Mouse (Mus musculus): Measurements from ENCODE around the gene Pik3c2a. TPM values are rescaled to one million over a fixed set of nuclear protein-coding genes. Genes with fewer than 3 reads are reported as not detected.

Pik3c2a gene
- total RNA-seq, 1 experiment: 36.4 TPM

GRCm38 (mm10) chr7:116301661-116302311 lies 141.5 kb downstream of the Pik3c2a start:
- peak overlapping the region; percentile 25; the same call in 1 of the 2 replicates for H3K9ac ChIP-seq (ENCODE audit: insufficient read depth, low read depth, low read length, poor library complexity, severe bottlenecking)
- H3K27ac ChIP-seq (ENCODE audit: insufficient read depth, low read depth, low read length, poor library complexity, severe bottlenecking): peak overlapping the region; percentile 68; the same call in 1 of the 2 replicates
- in situ Hi-C loops (cut with MboI; ENCODE audit: low sequenced_read_pairs in 2 of 2, unreplicated experiment in 2 of 2): no loop called here
- no peaks in the 10 kb centered on the region for H3K9me3 ChIP-seq (ENCODE audit: control insufficient read depth, insufficient read depth, low read depth, low read length)
- H3K4me1 ChIP-seq (ENCODE audit: control insufficient read depth in 2 of 2, insufficient read depth in 2 of 2, low read length in 2 of 2, poor library complexity in 1 of 2): peaks cover 12 to 37% of the 10 kb centered on the region in 2 experiments; a peak in 3 of 4 replicates
- no peaks in the 10 kb centered on the region; the same call in 1 of the 2 replicates for H3K36me3 ChIP-seq (ENCODE audit: control insufficient read depth, insufficient read depth, low read length, poor library complexity, severe bottlenecking)
- no peak overlapping the region for H3K4me3 ChIP-seq (ENCODE audit: insufficient read depth in 1 of 2, low read depth in 1 of 2, low read length in 2 of 2, poor library complexity in 1 of 2, severe bottlenecking in 1 of 2)
- no peak for DNase-seq (ENCODE audit: low read depth, low spot score)
- TF ChIP-seq ZC3H11A (IDR thresholded peaks at IDR 0.05; ENCODE audit: borderline replicate concordance, low read depth, low read length) (no peak), CHD2 (IDR thresholded peaks at IDR 0.05; ENCODE audit: low read depth, low read length) (no peak), ZNF384 (IDR thresholded peaks at IDR 0.05; ENCODE audit: low read depth, low read length) (no peak), HCFC1 (IDR thresholded peaks at IDR 0.05; ENCODE audit: borderline replicate concordance, insufficient read depth, low read length) (no peak), MAFK (IDR thresholded peaks at IDR 0.05; ENCODE audit: insufficient read depth, low read depth, low read length) (no peak)

GRCm38 (mm10) chr7:116301144-116301543 lies 142.1 kb downstream of the Pik3c2a start:
- Histone ChIP-seq H3K27ac (ENCODE audit: insufficient read depth, low read depth, low read length, poor library complexity, severe bottlenecking) (peak overlapping the region; percentile 68; the same call in 1 of the 2 replicates), H3K36me3 (ENCODE audit: control insufficient read depth, insufficient read depth, low read length, poor library complexity, severe bottlenecking) (no peaks in the 10 kb centered on the region; the same call in 1 of the 2 replicates), H3K9ac (ENCODE audit: insufficient read depth, low read depth, low read length, poor library complexity, severe bottlenecking) (peak overlapping the region; percentile 53; the same call in 1 of the 2 replicates), H3K9me3 (ENCODE audit: control insufficient read depth, insufficient read depth, low read depth, low read length) (no peaks in the 10 kb centered on the region), H3K4me3 (ENCODE audit: insufficient read depth in 1 of 2, low read depth in 1 of 2, low read length in 2 of 2, poor library complexity in 1 of 2, severe bottlenecking in 1 of 2) (peak overlapping the region in 1 of 2 experiments; percentile 33; a peak in 1 of 4 replicates), H3K4me1 (ENCODE audit: control insufficient read depth in 2 of 2, insufficient read depth in 2 of 2, low read length in 2 of 2, poor library complexity in 1 of 2) (peaks cover 12 to 34% of the 10 kb centered on the region in 2 experiments; a peak in 3 of 4 replicates)
- DNase-seq (ENCODE audit: low read depth, low spot score): peak; percentile 56
- in situ Hi-C loops (cut with MboI; ENCODE audit: low sequenced_read_pairs in 2 of 2, unreplicated experiment in 2 of 2): no loop called here
- TF ChIP-seq ZC3H11A (IDR thresholded peaks at IDR 0.05; ENCODE audit: borderline replicate concordance, low read depth, low read length) (no peak), MAFK (IDR thresholded peaks at IDR 0.05; ENCODE audit: insufficient read depth, low read depth, low read length) (no peak), HCFC1 (IDR thresholded peaks at IDR 0.05; ENCODE audit: borderline replicate concordance, insufficient read depth, low read length) (no peak), ZNF384 (IDR thresholded peaks at IDR 0.05; ENCODE audit: low read depth, low read length) (no peak), CHD2 (IDR thresholded peaks at IDR 0.05; ENCODE audit: low read depth, low read length) (no peak)

- in situ Hi-C loops (cut with MboI; ENCODE audit: low sequenced_read_pairs in 2 of 2, unreplicated experiment in 2 of 2): no loop called here
- TF ChIP-seq ZNF384 (IDR thresholded peaks at IDR 0.05; ENCODE audit: low read depth, low read length) (no peak), HCFC1 (IDR thresholded peaks at IDR 0.05; ENCODE audit: borderline replicate concordance, insufficient read depth, low read length) (no peak), CHD2 (IDR thresholded peaks at IDR 0.05; ENCODE audit: low read depth, low read length) (no peak), MAFK (IDR thresholded peaks at IDR 0.05; ENCODE audit: insufficient read depth, low read depth, low read length) (no peak), ZC3H11A (IDR thresholded peaks at IDR 0.05; ENCODE audit: borderline replicate concordance, low read depth, low read length) (no peak)
- peaks cover 8 to 41% of the 10 kb centered on the region in 2 experiments; a peak in 3 of 4 replicates for H3K4me1 ChIP-seq (ENCODE audit: control insufficient read depth in 2 of 2, insufficient read depth in 2 of 2, low read length in 2 of 2, poor library complexity in 1 of 2)
- H3K27ac ChIP-seq (ENCODE audit: insufficient read depth, low read depth, low read length, poor library complexity, severe bottlenecking): no peak overlapping the region
- peaks cover 5% of the 10 kb centered on the region; the same call in 1 of the 2 replicates for H3K36me3 ChIP-seq (ENCODE audit: control insufficient read depth, insufficient read depth, low read length, poor library complexity, severe bottlenecking)
- H3K9ac ChIP-seq (ENCODE audit: insufficient read depth, low read depth, low read length, poor library complexity, severe bottlenecking): no peak overlapping the region
- H3K4me3 ChIP-seq (ENCODE audit: insufficient read depth in 1 of 2, low read depth in 1 of 2, low read length in 2 of 2, poor library complexity in 1 of 2, severe bottlenecking in 1 of 2): no peak overlapping the region
- no peaks in the 10 kb centered on the region for H3K9me3 ChIP-seq (ENCODE audit: control insufficient read depth, insufficient read depth, low read depth, low read length)
- no peak for DNase-seq (ENCODE audit: low read depth, low spot score)
These were observed 144.4 kb downstream of the Pik3c2a start for GRCm38 (mm10) chr7:116298851-116299250.

- no peak for DNase-seq (ENCODE audit: low read depth, low spot score)
- Histone ChIP-seq H3K9ac (ENCODE audit: insufficient read depth, low read depth, low read length, poor library complexity, severe bottlenecking) (peak overlapping the region; percentile 9; the same call in 1 of the 2 replicates), H3K27ac (ENCODE audit: insufficient read depth, low read depth, low read length, poor library complexity, severe bottlenecking) (no peak overlapping the region)
These were observed 144.9 kb downstream of the Pik3c2a start for GRCm38 (mm10) chr7:116298389-116298788.

More at GRCm38 (mm10) chr7:116298389-116298788, 144.9 kb downstream of the Pik3c2a start:
- Histone ChIP-seq H3K4me1 (ENCODE audit: control insufficient read depth in 2 of 2, insufficient read depth in 2 of 2, low read length in 2 of 2, poor library complexity in 1 of 2) (peaks cover 8 to 38% of the 10 kb centered on the region in 2 experiments; a peak in 3 of 4 replicates), H3K36me3 (ENCODE audit: control insufficient read depth, insufficient read depth, low read length, poor library complexity, severe bottlenecking) (peaks cover 5% of the 10 kb centered on the region; the same call in 1 of the 2 replicates), H3K4me3 (ENCODE audit: insufficient read depth in 1 of 2, low read depth in 1 of 2, low read length in 2 of 2, poor library complexity in 1 of 2, severe bottlenecking in 1 of 2) (no peak overlapping the region), H3K9me3 (ENCODE audit: control insufficient read depth, insufficient read depth, low read depth, low read length) (no peaks in the 10 kb centered on the region)
- in situ Hi-C loops (cut with MboI; ENCODE audit: low sequenced_read_pairs in 2 of 2, unreplicated experiment in 2 of 2): no loop called here
- TF ChIP-seq MAFK (IDR thresholded peaks at IDR 0.05; ENCODE audit: insufficient read depth, low read depth, low read length): no peak
- TF ChIP-seq ZNF384 (IDR thresholded peaks at IDR 0.05; ENCODE audit: low read depth, low read length): no peak
- TF ChIP-seq HCFC1 (IDR thresholded peaks at IDR 0.05; ENCODE audit: borderline replicate concordance, insufficient read depth, low read length): no peak
- TF ChIP-seq ZC3H11A (IDR thresholded peaks at IDR 0.05; ENCODE audit: borderline replicate concordance, low read depth, low read length): no peak
- TF ChIP-seq CHD2 (IDR thresholded peaks at IDR 0.05; ENCODE audit: low read depth, low read length): no peak
